Mouse (Mus musculus): Measurements from ENCODE around the gene Trim16.
A peak's percentile ranks its signal among the peaks of the same experiment; 100 is the strongest.

Gene Trim16

DNA sequence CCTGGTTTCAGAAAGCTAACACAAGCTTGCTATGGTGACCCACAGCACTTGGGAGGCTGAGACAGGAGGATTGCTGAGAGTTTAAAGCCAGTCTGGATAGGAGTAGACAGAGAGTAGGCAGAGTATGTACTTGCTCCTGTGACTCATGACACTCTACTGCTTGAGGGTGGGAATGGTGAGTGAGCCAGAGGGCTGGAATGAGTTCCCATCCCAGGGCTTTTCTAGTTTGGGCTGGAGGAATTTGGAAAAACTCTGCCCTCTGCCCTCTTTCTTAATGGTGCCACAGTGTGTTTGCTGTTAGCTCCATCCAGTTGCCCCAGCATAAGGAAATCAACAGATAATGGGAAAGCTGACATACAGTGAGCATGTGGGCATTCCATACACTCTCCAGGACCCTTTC is 11.9 kb downstream of the Trim16 start:
- DNase-seq: no peak

DNA sequence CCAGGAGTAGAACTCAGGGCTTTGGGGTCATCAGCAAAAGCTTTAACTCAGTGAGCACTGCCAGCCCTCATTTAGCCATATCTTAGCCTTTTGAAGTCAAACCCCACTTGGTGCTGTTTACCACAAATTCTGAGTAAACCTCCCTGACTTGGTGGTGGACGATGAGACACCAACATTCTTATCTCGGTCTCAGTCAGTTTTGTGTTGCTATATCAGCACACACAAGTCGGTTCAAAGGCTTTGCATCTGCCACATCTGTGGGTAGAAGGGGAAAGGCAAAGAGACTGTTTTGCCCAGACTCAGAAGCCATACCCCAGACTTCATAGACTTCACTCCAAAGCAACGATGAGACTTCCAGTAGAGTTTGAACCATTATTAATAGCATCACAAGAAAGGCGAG is 24.5 kb downstream of the Trim16 start:
- DNase-seq: no peak

DNA sequence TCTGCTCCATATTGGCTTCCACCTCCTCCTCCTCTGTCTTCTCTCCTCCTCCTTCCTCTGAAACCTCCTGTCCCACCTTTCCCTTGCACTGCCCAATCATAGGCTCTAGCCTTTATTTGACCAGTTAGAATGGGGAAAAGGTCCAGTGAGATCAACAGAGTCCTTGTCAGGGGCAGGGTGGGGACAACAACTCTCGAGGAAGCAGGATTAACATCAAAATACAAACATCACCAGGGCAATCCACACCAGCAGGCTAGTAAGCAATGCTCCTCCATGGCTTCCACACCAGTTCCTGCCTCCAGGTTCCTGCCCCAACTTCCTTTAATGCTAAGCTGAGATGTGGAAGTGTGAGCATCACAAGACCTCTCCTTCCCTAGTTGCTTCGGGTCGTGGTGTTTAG is 25.7 kb downstream of the Trim16 start:
- DNase-seq: no peak

DNA sequence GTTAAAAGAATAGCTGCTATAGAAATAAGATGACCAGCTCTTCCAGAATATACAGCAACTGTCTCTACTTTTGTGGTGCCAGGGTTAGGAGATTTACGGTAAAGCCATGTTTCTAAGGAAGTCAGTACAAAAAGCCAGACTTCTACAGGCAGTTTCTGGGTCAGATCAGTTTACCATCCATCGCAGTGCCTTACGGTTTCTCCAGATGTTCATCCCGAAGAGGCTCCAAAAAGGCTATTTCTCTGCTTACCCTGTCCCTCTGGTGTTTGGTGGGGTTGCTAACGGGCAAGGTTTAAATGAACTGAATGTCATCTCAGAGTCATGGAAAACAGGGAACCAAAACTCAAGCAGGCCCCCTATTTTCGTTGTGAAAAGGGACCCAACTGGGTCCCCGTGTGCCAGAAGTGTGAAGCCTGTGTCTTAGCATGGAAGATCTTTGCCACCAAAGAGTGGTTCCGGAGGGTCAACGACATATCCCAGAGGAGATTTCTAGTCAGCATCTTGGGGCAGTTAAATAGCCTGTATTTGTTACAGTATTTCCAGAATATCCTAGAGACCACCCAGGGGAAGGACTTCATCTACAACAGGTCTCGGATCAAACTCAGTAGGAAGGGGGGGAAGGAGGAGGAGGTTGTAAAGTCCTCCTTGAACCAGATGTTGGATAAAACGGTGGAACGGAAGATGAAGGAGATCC is 27.1 kb downstream of the Trim16 start, which contains the start of gene Fbxw10:
Fbxw10 (plus strand) TSS at position 109 of the 694 bp plus-strand sequence.
- DNase-seq: no peak

DNA sequence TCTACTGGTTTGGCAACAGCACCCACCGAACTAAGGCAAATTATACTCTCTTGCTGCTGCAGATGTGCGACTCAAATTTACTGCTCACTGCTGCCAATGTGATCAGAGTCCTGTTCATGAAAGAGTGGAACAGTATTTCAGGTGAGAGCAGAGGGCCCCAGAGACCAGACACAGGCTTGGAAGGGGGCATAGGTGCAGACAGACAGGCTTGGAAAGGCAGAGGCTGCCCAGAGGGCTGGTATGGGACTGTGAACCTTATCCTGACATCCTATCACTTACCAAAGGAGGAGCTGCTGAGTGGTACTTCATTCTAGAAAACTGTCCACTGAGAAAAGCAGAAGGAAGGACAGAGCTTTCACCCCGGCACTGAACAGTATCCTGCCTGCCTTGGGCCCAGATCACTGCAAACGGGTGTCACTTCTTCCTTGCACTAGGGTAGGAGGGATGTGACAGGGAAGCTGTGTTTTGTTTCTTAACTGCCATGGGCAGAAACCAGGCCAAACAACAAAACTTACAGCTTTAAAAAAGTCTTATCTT is 27.7 kb downstream of the Trim16 start:
- no peak for DNase-seq

DNA sequence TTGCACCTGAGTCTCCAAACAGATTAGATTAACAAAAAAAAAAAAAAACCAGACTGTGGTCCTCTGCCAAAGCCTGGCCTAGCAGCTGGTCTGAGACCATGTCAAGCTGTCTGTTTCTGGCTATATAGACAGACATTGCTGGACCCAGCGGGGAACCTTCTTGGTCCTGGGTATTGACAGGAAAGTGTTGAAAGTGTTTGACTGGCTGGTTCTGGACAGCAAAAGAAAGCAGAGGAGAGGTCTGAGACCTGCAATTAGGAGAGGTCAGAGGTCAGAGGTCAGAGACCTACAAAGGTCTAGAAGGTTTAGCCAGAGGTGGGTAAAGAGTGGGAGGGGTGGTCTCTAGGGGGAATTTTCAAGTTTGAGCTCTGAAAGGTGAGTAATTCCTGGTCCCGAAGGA is 28.3 kb downstream of the Trim16 start:
- DNase-seq: no peak

DNA sequence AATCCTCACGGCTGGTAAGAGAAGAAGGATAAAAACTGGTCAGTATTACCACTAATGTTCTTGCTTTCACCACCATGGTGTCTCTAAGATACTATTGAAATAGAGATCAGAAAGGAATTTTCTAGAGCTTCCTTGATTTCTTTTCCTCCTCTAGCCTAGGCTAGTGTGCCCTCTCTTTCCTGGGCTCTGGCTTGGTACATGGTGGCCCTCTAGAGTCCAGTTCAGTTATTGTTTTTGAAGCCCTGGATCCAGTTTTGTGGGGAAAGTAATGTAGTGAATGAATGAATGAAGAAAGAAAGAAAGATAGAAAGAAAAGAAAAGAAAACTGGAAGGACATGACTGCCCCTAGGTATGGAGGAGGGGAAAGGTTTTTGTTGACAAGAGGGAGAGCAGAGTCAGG is 31.2 kb downstream of the Trim16 start:
- DNase-seq: peak; percentile 6 to 8

DNA sequence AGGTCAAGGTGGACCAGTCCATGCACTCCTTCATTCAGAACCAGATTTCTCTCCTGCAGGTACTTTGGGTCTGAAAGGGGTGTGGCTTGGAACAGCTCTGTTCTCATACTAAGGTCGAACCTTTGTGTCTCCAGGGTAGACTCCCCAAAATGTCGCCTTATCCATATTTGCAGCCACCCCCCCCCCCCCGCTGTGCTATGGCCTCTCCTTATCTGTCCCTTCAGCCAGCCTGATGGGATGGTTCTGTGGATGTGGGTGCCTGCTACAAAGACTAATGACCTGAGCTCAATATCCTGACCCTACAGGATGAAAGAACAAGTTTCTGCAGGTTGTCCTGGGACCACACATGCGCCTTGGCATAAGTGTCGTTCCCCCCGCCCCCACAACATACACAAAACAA is 33.3 kb downstream of the Trim16 start:
- DNase-seq: no peak

DNA sequence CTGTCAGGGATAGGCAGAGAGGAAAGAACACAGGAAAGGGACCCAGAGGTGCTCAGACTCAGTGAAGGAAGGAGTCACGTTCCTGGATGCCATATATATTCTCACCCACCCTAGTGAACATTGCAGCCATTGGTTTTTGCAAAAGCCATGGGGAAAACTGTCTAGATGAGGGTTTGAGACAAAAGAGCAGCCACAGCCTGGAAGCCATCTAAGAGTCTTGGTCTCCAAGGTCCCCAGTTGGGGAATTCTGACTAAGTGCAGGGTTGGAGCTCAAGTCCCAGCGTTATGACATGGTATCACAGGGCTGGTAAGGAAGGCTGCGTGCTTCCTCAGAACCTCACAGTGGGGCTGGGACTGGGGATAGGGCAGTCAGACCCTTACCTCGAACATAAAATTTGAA is 45.5 kb downstream of the Trim16 start:
- DNase-seq: no peak

DNA sequence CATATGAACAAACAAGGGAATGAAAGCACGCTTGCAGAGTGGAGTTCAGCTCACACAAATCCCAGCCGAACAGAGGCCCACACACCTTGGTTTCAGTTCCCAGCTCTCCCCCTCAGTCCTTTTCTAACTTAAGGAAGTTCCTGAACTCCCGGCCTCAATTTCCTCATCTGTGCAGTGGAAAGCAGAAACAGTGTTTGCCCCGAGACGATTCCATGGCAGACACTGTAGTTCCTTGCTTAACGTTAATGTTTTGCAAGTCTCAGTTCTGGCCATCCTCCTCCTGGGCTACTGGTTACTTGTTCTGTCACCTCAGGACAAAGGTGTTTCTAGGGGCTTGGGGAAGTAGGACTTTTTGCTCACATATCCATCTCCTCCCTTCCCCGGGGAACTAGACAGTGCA is 46.7 kb downstream of the Trim16 start:
- no peak for DNase-seq

DNA sequence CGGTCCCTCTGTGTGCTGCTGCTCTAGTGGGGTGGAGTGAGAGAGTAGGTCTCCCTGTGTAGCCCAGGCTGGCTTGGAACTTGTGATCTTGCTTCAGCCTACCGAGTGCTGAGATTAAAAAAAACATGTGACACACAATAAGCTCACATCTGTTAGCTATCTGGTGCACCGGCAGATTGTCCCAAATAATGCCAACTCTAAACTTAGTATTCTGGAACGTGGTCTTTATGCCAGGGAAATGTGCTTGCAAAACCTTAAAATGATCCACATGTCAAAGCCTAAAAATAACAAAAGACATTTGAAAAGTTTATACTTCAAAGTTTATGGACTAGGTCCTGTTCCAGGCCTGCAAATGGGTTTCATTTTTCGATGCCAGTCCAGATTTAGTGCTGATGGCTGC is 49.2 kb downstream of the Trim16 start:
- no peak for DNase-seq

DNA sequence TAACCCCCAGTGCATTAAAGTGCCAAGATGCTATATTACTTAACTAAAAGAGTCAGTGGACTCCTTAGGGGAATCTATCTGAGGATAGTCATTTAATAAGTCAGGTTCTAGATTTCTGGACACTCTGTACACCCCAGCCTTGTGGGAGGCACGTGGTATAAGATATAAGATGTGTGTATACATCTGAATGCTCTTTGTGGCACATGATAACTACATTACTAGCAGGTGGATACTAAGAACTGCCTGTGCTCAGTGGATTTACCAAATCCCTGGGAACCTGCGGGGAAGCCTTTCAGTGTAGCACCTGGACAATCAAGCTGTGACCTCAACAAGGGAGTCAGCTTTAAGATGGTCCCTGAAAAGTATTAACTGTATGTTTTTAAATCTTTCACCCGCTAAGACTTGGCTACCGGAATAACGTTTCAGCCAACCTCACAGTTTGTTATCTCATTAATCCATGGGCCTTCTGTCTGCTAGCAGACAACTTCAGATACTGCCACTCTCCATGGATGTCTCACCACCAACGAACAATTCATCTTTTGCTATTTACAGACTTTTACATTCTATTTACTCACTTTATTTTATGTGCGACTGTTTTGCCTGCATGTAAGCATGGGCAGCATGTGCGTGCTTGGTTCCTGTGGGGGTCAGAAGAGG is 49.8 kb downstream of the Trim16 start:
- no peak for DNase-seq

DNA sequence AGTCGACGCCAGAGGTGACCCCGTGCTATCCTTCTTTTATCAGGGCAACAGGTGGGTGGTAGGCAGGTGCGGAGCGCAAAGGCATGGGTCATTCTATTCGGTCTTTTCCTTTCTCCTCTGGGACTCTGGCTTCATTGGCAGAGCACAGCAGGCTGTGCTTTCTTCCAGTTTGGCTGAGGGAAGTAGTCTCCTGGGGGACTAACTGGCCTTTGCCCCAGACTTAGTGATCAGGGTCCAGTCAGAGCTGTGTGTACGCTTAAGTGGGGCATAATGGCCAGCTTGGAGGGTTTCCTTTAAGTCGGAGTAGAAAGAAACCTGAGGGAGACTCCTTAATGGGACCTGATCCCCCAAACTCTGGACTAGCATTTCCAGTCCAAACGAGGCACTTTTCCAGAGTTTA is 53.4 kb downstream of the Trim16 start:
- no peak for DNase-seq

DNA sequence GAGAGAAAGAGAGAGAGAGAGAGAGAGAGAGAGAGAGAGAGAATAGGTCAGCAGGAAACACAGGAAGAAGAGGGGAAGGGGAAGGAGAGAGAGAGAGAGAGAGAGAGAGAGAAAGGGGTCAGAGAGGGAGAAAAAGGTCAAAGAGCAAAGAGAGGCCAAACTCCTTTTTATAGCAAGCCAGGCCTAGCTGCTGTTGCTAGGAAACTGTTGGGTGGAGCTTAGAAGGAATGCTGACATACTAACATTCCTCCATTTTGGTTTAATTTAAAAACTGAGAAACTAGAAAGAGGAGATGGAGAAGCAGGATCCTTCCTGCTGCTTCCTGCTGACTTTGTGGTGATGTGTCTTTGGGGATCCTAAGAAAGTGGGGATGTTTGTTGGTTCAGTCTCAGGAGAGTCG is 55.7 kb downstream of the Trim16 start:
- no peak for DNase-seq

DNA sequence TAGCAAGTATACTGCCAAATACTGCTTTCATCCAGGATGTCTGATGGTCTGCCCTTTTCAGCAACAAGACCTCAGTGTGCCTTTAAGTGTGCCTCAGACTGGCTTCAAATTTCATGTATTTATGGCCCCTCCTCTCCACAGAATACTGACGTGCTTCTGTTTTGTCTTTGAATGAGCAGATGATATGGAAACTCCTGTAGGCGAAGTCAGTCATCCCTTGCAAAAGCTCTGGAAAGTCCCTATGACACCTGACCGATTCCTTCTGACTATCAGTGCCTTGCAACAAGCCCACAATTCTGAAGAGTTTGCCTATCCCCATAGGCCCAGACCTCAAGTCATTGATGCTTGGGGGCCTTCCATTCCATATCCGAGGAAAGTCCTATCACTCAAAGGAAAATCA is 56.4 kb downstream of the Trim16 start:
- DNase-seq: no peak

DNA sequence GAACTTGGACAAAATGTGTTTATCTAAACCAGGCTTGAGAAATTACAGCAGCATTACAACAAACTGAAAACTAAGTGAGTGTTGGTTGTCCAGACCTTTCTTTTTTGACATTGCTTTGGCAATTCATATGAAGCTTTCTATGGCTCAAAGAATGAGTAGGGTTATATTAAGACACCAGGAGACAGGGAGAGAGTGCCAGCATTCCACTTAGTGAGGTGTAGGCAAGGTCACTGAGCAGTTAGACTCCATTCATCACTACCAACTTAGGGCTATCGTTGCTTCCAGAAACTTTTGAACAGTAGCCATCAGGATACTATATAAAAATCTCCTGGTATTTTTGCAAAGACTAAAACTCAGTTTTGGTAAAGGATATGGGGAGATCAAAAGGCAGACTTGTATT is 57.4 kb downstream of the Trim16 start:
- no peak for DNase-seq

DNA sequence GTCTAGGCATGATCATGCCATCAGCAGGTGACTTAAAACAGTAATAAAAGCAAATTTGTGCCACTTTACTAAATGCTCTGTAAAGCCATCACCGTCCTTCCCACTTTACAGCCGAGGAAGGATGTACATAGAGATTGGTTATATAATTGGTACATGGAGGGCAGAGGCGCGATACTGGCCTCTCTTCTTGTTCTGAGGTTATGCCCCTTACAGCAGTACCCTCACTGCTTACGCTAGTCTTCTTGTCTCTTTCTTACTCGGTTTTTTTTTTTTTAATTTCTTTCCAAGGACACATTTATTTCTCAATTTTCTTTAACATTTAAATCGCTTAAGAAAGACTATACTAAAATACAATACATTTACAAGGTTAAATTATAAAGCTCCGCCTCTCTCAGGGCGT is 58.7 kb downstream of the Trim16 start:
- DNase-seq: peak in 1 of 2 experiments; percentile 26

DNA sequence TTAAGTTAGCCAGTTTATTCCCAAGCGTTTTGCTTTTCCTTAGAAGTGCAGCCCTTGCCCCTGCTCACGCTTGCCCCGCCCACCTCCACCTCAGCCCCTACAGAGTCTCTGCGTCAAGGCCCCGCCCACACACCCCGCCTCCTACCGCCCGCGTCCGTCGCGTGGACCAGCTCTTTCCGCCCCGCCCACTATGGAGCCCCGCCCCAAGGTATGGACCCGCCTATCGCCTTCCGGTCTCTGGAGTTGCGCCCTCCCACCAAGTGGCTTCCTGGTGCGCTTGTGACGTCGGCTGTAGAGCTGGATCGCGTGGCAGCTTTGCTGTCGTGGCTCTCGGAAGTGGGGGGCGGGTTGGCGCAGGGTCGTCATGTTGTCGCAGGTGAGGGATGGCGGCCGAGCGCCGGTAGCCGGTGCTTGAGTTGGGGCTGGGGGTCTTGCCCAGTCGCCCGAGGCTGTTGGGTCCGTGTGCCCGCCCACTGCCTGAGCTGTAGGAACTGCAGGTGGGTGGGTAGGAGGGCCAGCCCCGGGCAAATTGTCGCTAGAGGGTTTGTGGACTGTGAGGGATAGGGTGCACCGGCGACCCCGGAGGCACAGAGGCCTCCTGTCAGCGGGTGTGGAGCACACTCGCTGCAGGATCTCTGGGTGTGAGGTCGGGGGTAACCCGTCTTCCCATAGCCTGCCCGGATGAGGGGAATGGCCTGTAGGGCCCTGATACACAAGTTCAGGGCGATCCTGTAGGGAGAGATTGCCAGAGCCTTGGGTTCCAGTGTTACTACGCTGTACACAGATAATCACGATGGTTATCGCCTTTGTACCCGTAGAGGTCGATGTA is 59.4 kb downstream of the Trim16 start, which contains the start of gene Tvp23b:
Tvp23b (plus strand) TSS at position 236 of the 829 bp plus-strand sequence.
- DNase-seq: peak; percentile 97 to 99

DNA sequence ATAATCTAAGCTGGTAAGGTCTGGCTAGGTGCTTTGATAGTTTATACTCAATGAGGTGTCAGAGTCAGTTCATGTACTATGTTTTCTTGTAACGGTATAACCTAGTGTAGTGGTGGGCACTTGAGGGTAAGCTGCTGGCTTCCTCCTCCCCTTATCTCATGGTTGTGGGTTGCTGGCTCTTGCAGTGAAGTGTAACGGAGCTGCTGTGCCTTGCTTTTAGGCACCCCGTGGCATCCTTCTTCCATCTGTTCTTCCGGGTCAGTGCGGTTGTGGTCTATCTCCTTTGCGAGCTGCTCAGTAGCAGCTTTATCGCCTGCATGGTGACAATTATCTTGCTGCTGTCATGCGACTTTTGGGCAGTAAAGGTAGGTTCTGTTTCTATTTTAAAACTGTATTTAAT is 63.4 kb downstream of the Trim16 start:
- DNase-seq: no peak

DNA sequence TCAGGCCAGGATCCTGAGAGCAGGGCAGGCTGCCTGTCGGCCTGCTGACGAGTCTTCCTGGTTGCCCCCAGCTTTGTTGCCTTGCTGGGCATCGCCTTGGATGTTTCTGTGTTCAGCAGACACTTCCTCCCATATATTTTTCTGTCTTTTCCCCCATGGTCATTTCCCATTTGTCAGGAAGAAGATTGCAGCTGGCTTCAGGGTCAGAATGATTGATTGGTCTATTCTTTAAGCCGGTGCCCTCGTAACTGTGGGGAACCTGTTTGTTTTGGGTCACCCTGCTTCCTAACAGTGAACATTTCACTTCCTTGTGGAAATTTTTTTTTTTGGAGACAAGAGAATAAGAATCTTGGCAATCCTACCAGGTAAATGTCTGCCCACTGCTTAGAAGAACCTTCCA is 65.3 kb downstream of the Trim16 start:
- no peak for DNase-seq

DNA sequence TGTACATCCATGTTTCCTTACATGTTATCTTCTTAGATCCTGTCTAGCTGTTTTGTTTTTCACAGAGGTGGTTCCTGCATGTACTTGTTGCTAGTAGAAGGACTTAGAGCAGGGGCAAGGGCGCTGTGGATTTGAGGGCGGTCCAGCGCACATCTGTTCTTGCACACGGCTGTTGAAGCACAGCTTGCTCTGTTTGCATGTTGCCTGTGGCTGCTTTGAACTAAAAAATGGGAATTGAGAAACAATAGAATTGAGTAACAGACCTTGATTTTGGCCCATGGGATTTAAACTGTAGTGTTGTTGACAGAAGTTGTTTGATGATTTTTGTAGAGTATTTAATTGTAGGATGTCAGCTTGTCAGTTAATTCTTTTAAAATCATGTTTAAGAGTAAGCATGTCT is 70.8 kb downstream of the Trim16 start:
- no peak for DNase-seq

DNA sequence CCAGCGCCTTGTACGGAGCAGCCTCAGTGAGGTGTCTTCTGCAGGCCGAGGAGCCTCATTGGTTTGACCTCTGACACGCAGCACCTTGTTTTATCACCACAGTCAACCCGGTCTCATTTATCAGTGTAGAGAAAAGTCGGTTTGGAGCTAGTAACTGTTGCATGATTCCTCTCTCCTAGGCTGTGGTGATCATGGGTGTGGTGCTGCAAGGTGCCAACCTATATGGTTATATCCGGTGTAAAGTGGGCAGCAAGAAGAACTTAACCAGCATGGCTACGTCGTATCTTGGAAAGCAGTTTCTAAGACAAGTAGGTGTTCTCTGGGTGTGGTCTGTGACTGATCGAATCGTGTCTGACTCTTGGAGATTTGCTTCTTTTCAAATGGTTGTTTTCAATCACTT is 71.7 kb downstream of the Trim16 start:
- no peak for DNase-seq

Data from cerebellum, postnatal 36 days (tissue).